Mouse (Mus musculus): Measurements from ENCODE around the gene Rnf43.

The Rnf43 gene

DNA sequence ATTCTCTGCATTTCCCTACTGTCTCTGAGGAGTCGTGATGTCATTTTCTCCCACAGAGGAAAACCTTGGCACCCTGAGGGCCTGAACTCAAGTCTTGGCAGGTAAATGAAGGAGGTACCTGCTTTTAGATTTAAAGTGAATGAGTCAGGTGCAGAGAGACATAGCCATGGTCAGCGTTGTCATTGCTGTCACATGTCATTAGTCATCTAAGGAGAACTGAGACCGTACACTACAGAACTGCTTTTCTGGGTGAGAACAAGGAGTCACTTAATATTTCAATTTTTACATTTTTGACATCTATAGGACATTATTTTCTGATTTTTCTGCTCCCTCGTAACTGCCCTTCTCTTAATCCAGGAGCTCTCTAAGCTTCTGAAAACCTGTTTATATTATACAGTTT lies 16.0 kb downstream of the Rnf43 start:
- no peak for DNase-seq (ENCODE audit: low spot score)

- DNase-seq (ENCODE audit: low spot score) = no peak
Observed at GRCm38 (mm10) chr11:87678976-87679375, 16.5 kb downstream of the Rnf43 start.

GRCm38 (mm10) chr11:87680786-87681185 lies 18.3 kb downstream of the Rnf43 start:
- no peak for DNase-seq (ENCODE audit: low spot score)

GRCm38 (mm10) chr11:87682096-87682495 lies 19.6 kb downstream of the Rnf43 start:
- no peak for DNase-seq (ENCODE audit: low spot score)

- DNase-seq (ENCODE audit: low spot score) = no peak
Observed at GRCm38 (mm10) chr11:87682838-87683571, 20.5 kb downstream of the Rnf43 start.

GRCm38 (mm10) chr11:87686407-87686806 lies 23.9 kb downstream of the Rnf43 start:
- no peak for DNase-seq (ENCODE audit: low spot score)

DNA sequence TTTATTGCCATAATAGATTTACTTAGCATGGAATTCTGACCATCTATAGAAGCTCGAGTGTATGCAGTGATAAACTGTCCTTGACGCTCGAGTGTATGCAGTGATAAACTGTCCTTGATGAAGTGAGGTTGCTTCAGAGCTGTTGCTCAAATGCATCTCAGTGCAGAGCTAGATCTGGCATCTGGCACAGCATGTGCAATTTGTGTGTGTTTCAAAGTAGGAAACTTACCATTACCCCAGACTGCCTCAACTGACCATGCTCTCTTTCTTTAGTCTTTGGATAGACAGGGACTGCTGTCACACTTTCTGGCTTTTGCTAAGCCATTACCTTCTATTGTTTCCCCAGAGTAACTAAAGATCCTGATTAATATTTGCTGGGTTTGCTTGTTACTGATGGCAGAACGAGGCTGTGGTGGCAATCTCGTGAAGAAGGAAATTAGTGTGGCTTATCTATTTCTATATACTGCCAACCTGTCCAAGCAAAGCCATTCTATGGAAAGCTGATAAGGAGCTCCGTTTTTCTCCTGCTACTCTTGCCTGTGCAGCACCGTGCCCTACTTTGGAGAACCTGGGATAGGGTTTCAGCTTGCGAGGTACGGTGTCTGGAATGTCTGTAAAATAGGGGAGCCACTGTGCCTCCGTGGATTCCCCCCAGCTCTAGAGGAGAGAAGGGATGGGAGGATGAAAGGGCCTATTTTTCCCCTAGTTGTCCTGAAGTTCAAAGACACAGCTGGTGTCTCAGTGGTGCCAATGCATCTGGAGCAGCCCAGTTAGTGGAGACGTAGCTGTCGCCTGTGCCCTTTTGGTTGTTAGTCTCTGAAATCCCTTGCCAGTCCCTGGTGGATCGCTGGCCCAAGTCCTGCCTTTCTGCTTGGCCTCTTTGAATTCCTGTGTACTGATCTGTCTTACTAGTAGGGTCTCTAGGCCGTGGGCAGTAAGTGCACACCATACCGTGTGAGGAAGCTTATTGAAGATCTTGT lies 25.0 kb downstream of the Rnf43 start:
- no peak for DNase-seq (ENCODE audit: low spot score)

GRCm38 (mm10) chr11:87688478-87689203 lies 26.1 kb downstream of the Rnf43 start:
- DNase-seq (ENCODE audit: low spot score) = no peak

DNA sequence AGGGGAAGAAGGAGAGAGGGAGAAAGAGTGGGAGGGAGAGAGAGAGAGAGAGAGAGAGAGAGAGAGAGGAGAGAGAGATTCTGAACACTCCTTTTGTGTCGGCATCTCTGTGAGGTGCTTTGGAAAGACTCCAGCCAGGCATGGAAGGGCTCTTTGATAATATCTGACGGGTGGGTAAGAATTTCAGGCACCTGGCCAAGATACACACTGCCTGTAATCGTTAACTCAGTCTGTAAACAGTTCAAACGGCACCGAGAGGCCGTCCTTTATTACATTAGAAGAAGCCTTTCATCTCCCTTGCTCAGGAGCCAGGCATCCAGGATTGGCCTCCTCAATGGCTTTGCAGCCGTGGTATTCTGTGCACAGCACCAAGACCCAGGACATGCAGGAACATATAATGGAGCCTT lies 26.9 kb downstream of the Rnf43 start:
- DNase-seq (ENCODE audit: low spot score) = no peak

- DNase-seq (ENCODE audit: low spot score) = no peak
Observed at GRCm38 (mm10) chr11:87690054-87690740, 27.7 kb downstream of the Rnf43 start.

- DNase-seq (ENCODE audit: low spot score) = no peak
Observed at GRCm38 (mm10) chr11:87697131-87697682, 34.7 kb downstream of the Rnf43 start.

DNA sequence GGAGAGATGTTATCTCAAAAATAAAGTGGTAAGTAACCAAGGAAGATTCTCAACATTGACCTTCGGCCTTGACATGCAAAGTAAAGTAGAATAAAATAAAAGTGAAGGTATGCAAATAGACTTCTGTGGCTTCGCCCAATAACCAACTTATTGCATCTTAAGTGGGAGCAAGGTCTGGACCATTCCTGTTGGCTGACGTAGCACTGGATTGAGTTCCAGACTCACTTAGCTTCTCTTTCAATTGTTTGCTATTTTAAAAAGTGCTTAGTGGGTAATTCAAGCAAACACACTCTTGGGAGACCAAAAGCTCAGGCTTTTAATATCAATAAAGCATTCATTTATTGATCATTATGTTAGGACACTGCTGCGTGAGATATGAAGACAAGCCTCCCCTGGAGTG lies 35.6 kb downstream of the Rnf43 start:
- no peak for DNase-seq (ENCODE audit: low spot score)

GRCm38 (mm10) chr11:87701108-87701507 lies 38.6 kb downstream of the Rnf43 start:
- DNase-seq (ENCODE audit: low spot score) = no peak

GRCm38 (mm10) chr11:87701877-87702620 lies 39.5 kb downstream of the Rnf43 start:
- no peak for DNase-seq (ENCODE audit: low spot score)

DNA sequence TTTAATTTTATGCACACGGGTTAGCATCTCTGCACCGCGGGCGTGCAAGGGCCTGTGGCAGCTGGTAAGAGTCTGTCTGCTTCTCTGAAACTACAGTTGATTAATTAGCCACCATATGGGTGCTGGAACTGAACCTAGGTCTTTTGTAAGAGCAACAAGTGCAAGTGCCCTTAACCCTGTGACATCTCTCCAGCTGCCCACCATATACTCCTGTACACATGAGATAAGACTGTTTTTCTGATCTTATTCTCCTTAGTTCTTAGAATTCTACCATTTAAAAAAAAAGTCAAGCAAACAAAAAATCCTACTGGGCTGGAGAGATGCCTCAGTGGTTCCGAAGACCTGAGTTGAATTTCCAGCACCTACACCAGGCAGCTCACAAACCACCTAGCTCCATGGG lies 41.1 kb downstream of the Rnf43 start:
- DNase-seq (ENCODE audit: low spot score) = no peak

DNA sequence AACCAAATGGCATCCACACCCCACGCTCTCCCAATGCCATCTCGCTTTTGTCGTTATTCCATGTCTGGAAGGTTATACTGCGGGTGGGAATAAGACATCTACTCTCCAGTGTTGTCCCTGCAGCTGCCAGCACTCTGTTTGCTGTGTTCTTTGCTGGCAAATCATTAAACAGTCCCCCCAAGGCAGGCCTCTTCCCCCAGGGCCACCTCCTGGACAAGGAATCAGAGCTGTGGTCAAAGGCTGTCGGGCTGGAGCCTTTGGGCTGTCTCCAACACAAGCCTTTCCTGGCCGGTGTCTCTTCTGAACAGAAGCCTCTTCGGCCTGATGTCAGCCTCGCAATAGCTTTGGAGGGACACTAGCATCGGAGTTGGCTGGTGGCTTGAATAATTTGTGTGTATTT lies 41.8 kb downstream of the Rnf43 start:
- DNase-seq (ENCODE audit: low spot score) = no peak

DNA sequence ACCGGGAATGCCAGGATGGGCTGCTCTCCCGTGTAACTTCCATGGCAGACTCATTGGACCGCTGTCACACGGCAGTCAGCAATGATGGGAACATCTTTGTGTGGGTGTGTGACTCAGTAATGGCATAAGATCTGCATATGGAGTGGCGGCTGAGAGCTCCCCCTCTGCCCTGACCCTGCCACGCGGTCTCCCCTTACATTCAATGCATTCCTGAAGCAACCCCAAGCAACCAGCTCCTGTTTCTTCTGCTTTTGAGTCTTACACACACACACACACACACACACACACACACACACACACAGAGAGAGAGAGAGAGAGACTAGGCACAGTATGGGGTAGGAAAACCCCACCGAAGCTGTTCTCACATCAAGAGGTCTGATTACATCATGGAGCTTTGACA lies 45.0 kb downstream of the Rnf43 start:
- no peak for DNase-seq (ENCODE audit: low spot score)

- DNase-seq (ENCODE audit: low spot score) = no peak
Observed at GRCm38 (mm10) chr11:87708979-87709378, 46.5 kb downstream of the Rnf43 start.

- peak; percentile 40 for DNase-seq (ENCODE audit: low spot score)
Observed at GRCm38 (mm10) chr11:87709513-87710261, 47.2 kb downstream of the Rnf43 start.

DNA sequence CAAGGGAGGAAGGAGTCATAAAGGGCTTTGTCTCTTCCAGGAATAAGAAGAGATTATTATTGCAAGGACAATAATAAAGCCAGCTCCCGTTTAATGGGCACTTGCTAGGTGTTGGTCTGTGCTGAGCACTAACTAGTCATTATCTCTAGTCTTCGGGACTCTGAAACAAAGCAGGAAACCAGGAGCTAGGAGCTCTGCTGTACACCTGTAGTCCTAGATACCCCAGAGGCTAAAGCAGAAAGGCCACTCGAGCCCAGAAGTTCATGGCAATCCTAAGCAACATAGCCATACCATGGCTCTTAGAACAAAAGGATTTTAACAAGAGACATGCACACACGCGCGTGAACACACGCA lies 47.7 kb downstream of the Rnf43 start:
- no peak for DNase-seq (ENCODE audit: low spot score)
